Mouse (Mus musculus) forebrain, embryonic 10.5 days (tissue): ENCODE measurements around the gene Vegfa. TPM values are rescaled to one million over a fixed set of nuclear protein-coding genes. Genes with fewer than 3 reads are reported as not detected.
A peak's percentile ranks its signal among the peaks of the same experiment; 100 is the strongest.

Source experiments
- DNase-seq: peaks from one replicate; pipeline ENCODE4 v3.0.0-alpha.2; 2017; ENCODE audit warnings: low spot score; ENCODE audit errors: extremely low spot score
- H3K27ac ChIP-seq: fragments of 300-500 bp; sonication (generic); 2 replicates; pipeline ENCODE4 v1.5.1; 2016; ENCODE audit warnings: mild to moderate bottlenecking
- H3K27me3 ChIP-seq: fragments of 300-500 bp; sonication (generic); 2 replicates; pipeline ENCODE4 v1.6.1; 2016; ENCODE audit warnings: mild to moderate bottlenecking; ENCODE audit not compliant: poor library complexity, severe bottlenecking
- H3K36me3 ChIP-seq: fragments of 300-500 bp; sonication (generic); replicated peaks from 2 replicates; pipeline ENCODE4 v1.6.1; 2016; ENCODE audit warnings: mild to moderate bottlenecking, moderate library complexity
- H3K4me1 ChIP-seq: fragments of 300-500 bp; sonication (generic); 2 replicates; pipeline ENCODE4 v1.6.1; 2016
- H3K4me3 ChIP-seq: fragments of 300-500 bp; sonication (generic); 2 replicates; pipeline ENCODE4 v1.5.1; 2016; ENCODE audit warnings: mild to moderate bottlenecking, moderate library complexity
- H3K9me3 ChIP-seq: fragments of 300-500 bp; sonication (generic); 2 replicates; pipeline ENCODE4 v1.6.1; 2016; ENCODE audit warnings: mild to moderate bottlenecking, moderate library complexity
- WGBS: fragments of 180-500 bp; shearing (Covaris S2); methylation state at CpG from one replicate; pipeline ENCODE4 v1.1.7; 2016; 5-methylcytosine and 5-hydroxymethylcytosine counted together
- polyA plus RNA-seq: library from polyadenylated mRNA; unstranded; fragments of >200 nt; fragmentation: Nextera tagmentation; extraction: Ambion mirVana; gene quantifications from 2 replicates; pipeline ENCODE4 v1.2.1, GENCODE M21; 2016

Vegfa gene
- polyA plus RNA-seq, 1 experiment from 2014 or later: 2.4 TPM

- no peaks in the 10 kb centered on the region for H3K36me3 ChIP-seq
- peaks cover 10% of the 10 kb centered on the region for H3K4me1 ChIP-seq
- H3K27ac ChIP-seq: no peak overlapping the region
- H3K4me3 ChIP-seq: no peak overlapping the region
- 73% methylated on average over 9 of the region's 9 CpGs for WGBS
- H3K27me3 ChIP-seq: no peaks in the 10 kb centered on the region
- H3K9me3 ChIP-seq: no peaks in the 10 kb centered on the region
- DNase-seq: no peak
Observed at GRCm38 (mm10) chr17:46070046-46070445, 37.9 kb upstream of the Vegfa start.

GRCm38 (mm10) chr17:46063974-46064312 lies 31.8 kb upstream of the Vegfa start:
- Histone ChIP-seq H3K36me3 (no peaks in the 10 kb centered on the region), H3K4me3 (no peak overlapping the region), H3K9me3 (no peaks in the 10 kb centered on the region), H3K27ac (peak overlapping the region; percentile 69), H3K27me3 (no peaks in the 10 kb centered on the region), H3K4me1 (peaks cover 15% of the 10 kb centered on the region)
- no peak for DNase-seq
- 56% methylated on average over 6 of the region's 6 CpGs for WGBS

- no peak overlapping the region for H3K4me3 ChIP-seq
- DNase-seq: peak; percentile 31
- H3K27me3 ChIP-seq: no peaks in the 10 kb centered on the region
- WGBS: 37% methylated on average over 10 of the region's 10 CpGs
- no peaks in the 10 kb centered on the region for H3K9me3 ChIP-seq
- H3K36me3 ChIP-seq: no peaks in the 10 kb centered on the region
- H3K27ac ChIP-seq: peak overlapping the region; percentile 69
- H3K4me1 ChIP-seq: peaks cover 15% of the 10 kb centered on the region
Observed at GRCm38 (mm10) chr17:46063283-46063973, 31.3 kb upstream of the Vegfa start.

GRCm38 (mm10) chr17:46060253-46060652 lies 28.1 kb upstream of the Vegfa start:
- H3K4me3 ChIP-seq: no peak overlapping the region
- no peak for DNase-seq
- H3K4me1 ChIP-seq: peaks cover 23% of the 10 kb centered on the region
- no peaks in the 10 kb centered on the region for H3K36me3 ChIP-seq
- no peaks in the 10 kb centered on the region for H3K27me3 ChIP-seq
- H3K27ac ChIP-seq: no peak overlapping the region
- H3K9me3 ChIP-seq: no peaks in the 10 kb centered on the region
- 68% methylated on average over 3 of the region's 3 CpGs for WGBS

GRCm38 (mm10) chr17:46059226-46059825 lies 27.2 kb upstream of the Vegfa start:
- no peaks in the 10 kb centered on the region for H3K36me3 ChIP-seq
- no peaks in the 10 kb centered on the region for H3K27me3 ChIP-seq
- H3K27ac ChIP-seq: no peak overlapping the region
- 93% methylated on average over 15 of the region's 15 CpGs for whole genome bisulfite sequencing
- H3K4me3 ChIP-seq: no peak overlapping the region
- no peak for DNase-seq
- H3K9me3 ChIP-seq: no peaks in the 10 kb centered on the region
- peaks cover 22% of the 10 kb centered on the region for H3K4me1 ChIP-seq

- Histone ChIP-seq H3K9me3 (no peaks in the 10 kb centered on the region), H3K27me3 (no peaks in the 10 kb centered on the region), H3K4me1 (peaks cover 19% of the 10 kb centered on the region), H3K36me3 (no peaks in the 10 kb centered on the region), H3K4me3 (no peak overlapping the region), H3K27ac (peak overlapping the region; percentile 65)
- DNase-seq: no peak
- WGBS: 56% methylated on average over 7 of the region's 7 CpGs
Observed at GRCm38 (mm10) chr17:46056288-46056687, 24.1 kb upstream of the Vegfa start.

GRCm38 (mm10) chr17:46055736-46056135 lies 23.6 kb upstream of the Vegfa start:
- WGBS: 92% methylated on average over 7 of the region's 7 CpGs

GRCm38 (mm10) chr17:46053291-46053842 lies 21.2 kb upstream of the Vegfa start:
- no peak for DNase-seq
- 80% methylated on average over 7 of the region's 7 CpGs for WGBS
- 0 out of 2 replicates have a peak, but pooled peaks cover under 1% of the 10 kb centered on the region for H3K9me3 ChIP-seq
- no peak overlapping the region for H3K4me3 ChIP-seq
- H3K4me1 ChIP-seq: peaks cover 25% of the 10 kb centered on the region
- no peak overlapping the region for H3K27ac ChIP-seq
- no peaks in the 10 kb centered on the region for H3K36me3 ChIP-seq
- no peaks in the 10 kb centered on the region for H3K27me3 ChIP-seq

More at GRCm38 (mm10) chr17:46055736-46056135, 23.6 kb upstream of the Vegfa start:
- DNase-seq: no peak
- Histone ChIP-seq H3K9me3 (no peaks in the 10 kb centered on the region), H3K27ac (no peak overlapping the region), H3K27me3 (no peaks in the 10 kb centered on the region), H3K36me3 (no peaks in the 10 kb centered on the region), H3K4me3 (no peak overlapping the region), H3K4me1 (peaks cover 19% of the 10 kb centered on the region)

GRCm38 (mm10) chr17:46052146-46052545 lies 20.0 kb upstream of the Vegfa start:
- no peak for DNase-seq
- Histone ChIP-seq H3K9me3 (peaks cover 6% of the 10 kb centered on the region; the same call in 1 of the 2 replicates), H3K36me3 (no peaks in the 10 kb centered on the region), H3K4me3 (no peak overlapping the region), H3K27ac (0 out of 2 replicates have a peak overlapping the region, but pooled peaks have one; percentile 21), H3K27me3 (no peaks in the 10 kb centered on the region), H3K4me1 (peaks cover 25% of the 10 kb centered on the region)
- 32% methylated on average over 3 of the region's 3 CpGs for WGBS

- DNase-seq: no peak
- Histone ChIP-seq H3K4me1 (peaks cover 21% of the 10 kb centered on the region), H3K36me3 (no peaks in the 10 kb centered on the region), H3K4me3 (no peak overlapping the region), H3K27me3 (no peaks in the 10 kb centered on the region), H3K27ac (no peak overlapping the region), H3K9me3 (peaks cover 6% of the 10 kb centered on the region; the same call in 1 of the 2 replicates)
- WGBS: 80% methylated on average over 5 of the region's 5 CpGs
Observed at GRCm38 (mm10) chr17:46051356-46051755, 19.2 kb upstream of the Vegfa start.

GRCm38 (mm10) chr17:46049567-46049966 lies 17.4 kb upstream of the Vegfa start:
- Histone ChIP-seq H3K36me3 (no peaks in the 10 kb centered on the region), H3K27me3 (no peaks in the 10 kb centered on the region), H3K9me3 (peaks cover 6% of the 10 kb centered on the region; the same call in 1 of the 2 replicates), H3K4me3 (no peak overlapping the region), H3K4me1 (peaks cover 17% of the 10 kb centered on the region), H3K27ac (no peak overlapping the region)
- WGBS: 56% methylated on average over 4 of the region's 4 CpGs
- DNase-seq: no peak

GRCm38 (mm10) chr17:46048184-46048583 lies 16.0 kb upstream of the Vegfa start:
- Histone ChIP-seq H3K27ac (no peak overlapping the region), H3K4me3 (no peak overlapping the region), H3K27me3 (no peaks in the 10 kb centered on the region), H3K9me3 (peaks cover 6% of the 10 kb centered on the region; the same call in 1 of the 2 replicates), H3K36me3 (no peaks in the 10 kb centered on the region), H3K4me1 (peaks cover 14% of the 10 kb centered on the region)
- WGBS: 94% methylated on average over 4 of the region's 4 CpGs
- DNase-seq: no peak

GRCm38 (mm10) chr17:46045742-46046141 lies 13.6 kb upstream of the Vegfa start:
- H3K4me1 ChIP-seq: peaks cover 6% of the 10 kb centered on the region; the same call in 1 of the 2 replicates
- H3K27me3 ChIP-seq: no peaks in the 10 kb centered on the region
- 87% methylated on average over 8 of the region's 8 CpGs for WGBS
- H3K27ac ChIP-seq: no peak overlapping the region
- no peaks in the 10 kb centered on the region for H3K36me3 ChIP-seq
- no peak overlapping the region for H3K4me3 ChIP-seq
- peaks cover 6% of the 10 kb centered on the region; the same call in 1 of the 2 replicates for H3K9me3 ChIP-seq
- DNase-seq: no peak
